Mouse (Mus musculus) CD4-positive helper T cell, adult 2 months (primary cell): ENCODE results near the gene Ugdh.
A peak's percentile ranks its signal among the peaks of the same experiment; 100 is the strongest.
"Not testable (repeated sequence)": the region's sequence is repeated elsewhere in the genome, so short reads cannot be mapped to it uniquely, and the experiment has no call there.

Source experiments
- DNase-seq: peaks from one replicate; pipeline ENCODE4 v3.0.0-alpha.2; 2012; ENCODE audit warnings: low read depth, missing footprints, low spot score

The Ugdh gene

GRCm38 (mm10) chr5:65435806-65436561 is at the start of gene Ugdh:
TSS of gene Ugdh (minus strand) at chr5:65435949.
- DNase-seq, result peak; percentile 96

- DNase-seq, result no peak
Observed at GRCm38 (mm10) chr5:65482996-65483395, 47.2 kb upstream of the Ugdh start.

- no peak for DNase-seq
Observed at GRCm38 (mm10) chr5:65480511-65480910, 44.8 kb upstream of the Ugdh start.

- no peak for DNase-seq
Observed at GRCm38 (mm10) chr5:65479681-65480445, 44.1 kb upstream of the Ugdh start.

GRCm38 (mm10) chr5:65478224-65478623 is 42.5 kb upstream of the Ugdh start:
- peak; percentile 36 for DNase-seq

- DNase-seq, result not testable (repeated sequence)
Observed at GRCm38 (mm10) chr5:65476739-65477138, 41.0 kb upstream of the Ugdh start.

- peak; percentile 32 for DNase-seq
Observed at GRCm38 (mm10) chr5:65475806-65476205, 40.1 kb upstream of the Ugdh start.

GRCm38 (mm10) chr5:65469766-65470165 is 34.0 kb upstream of the Ugdh start:
- DNase-seq, result no peak

- no peak for DNase-seq
Observed at GRCm38 (mm10) chr5:65466911-65467310, 31.2 kb upstream of the Ugdh start.

- no peak for DNase-seq
Observed at GRCm38 (mm10) chr5:65460361-65460760, 24.6 kb upstream of the Ugdh start.

- no peak for DNase-seq
Observed at GRCm38 (mm10) chr5:65459454-65459853, 23.7 kb upstream of the Ugdh start.

- DNase-seq, result no peak
Observed at GRCm38 (mm10) chr5:65457846-65458245, 22.1 kb upstream of the Ugdh start.

GRCm38 (mm10) chr5:65457086-65457827 is 21.5 kb upstream of the Ugdh start:
- DNase-seq, result no peak

- DNase-seq, result no peak
Observed at GRCm38 (mm10) chr5:65454771-65455170, 19.0 kb upstream of the Ugdh start.

- DNase-seq, result no peak
Observed at GRCm38 (mm10) chr5:65448941-65449340, 13.2 kb upstream of the Ugdh start.

- DNase-seq, result no peak
Observed at GRCm38 (mm10) chr5:65447826-65448225, 12.1 kb upstream of the Ugdh start.

- DNase-seq, result no peak
Observed at GRCm38 (mm10) chr5:65446756-65447155, 11.0 kb upstream of the Ugdh start.

- DNase-seq, result no peak
Observed at GRCm38 (mm10) chr5:65444981-65445380, 9.2 kb upstream of the Ugdh start.

GRCm38 (mm10) chr5:65438041-65438440 is 2.3 kb upstream of the Ugdh start:
- DNase-seq, result no peak

GRCm38 (mm10) chr5:65435363-65435805 is 365 bp downstream of the Ugdh start:
- no peak for DNase-seq

GRCm38 (mm10) chr5:65434471-65435362 is 1.0 kb downstream of the Ugdh start:
- peak; percentile 20 for DNase-seq
